Mouse (Mus musculus) layer of hippocampus, postnatal 36 days (tissue): ENCODE data around the gene U90926. TPM values are rescaled to one million over a fixed set of nuclear protein-coding genes. Genes with fewer than 3 reads are reported as not detected.

Experiments
- DNase-seq, 2 experiments: peaks; one replicate each; pipeline ENCODE4 v3.0.0; 2022
- total RNA-seq, 2 experiments: library from RNA; stranded (reverse); gene quantifications; 2 replicates each; pipeline ENCODE4 v1.2.3; 2021

U90926 gene
- not detected for total RNA-seq

- DNase-seq: no peak
Measured at GRCm38 (mm10) chr5:92215308-92215707, at the start of gene U90926. U90926 (minus strand) TSS chr5:92215408.

GRCm38 (mm10) chr5:92263761-92264359, 48.7 kb upstream of the U90926 start:
- DNase-seq: peak; percentile 71

DNA sequence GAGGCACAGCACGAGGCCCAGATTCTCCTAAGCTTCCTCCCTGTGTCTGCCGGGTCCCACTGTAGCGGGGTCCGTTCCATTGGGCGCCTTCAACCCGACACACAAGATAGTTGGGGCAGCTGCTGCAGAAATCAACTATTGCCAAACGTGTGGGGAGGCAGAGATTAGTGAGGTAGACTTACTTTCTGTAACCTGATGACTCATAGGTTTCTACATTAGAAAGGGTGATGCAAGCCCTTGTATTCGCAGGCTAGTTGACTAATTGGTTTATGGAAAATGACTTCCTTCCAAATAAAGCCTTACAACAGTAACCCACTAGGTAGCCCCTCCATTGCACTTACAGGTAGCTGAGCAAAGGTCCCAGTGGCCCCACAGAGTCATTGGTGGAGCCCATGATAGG, 47.4 kb upstream of the U90926 start:
- DNase-seq: no peak

GRCm38 (mm10) chr5:92256218-92256617, 41.0 kb upstream of the U90926 start, which contains the start of gene Ppef2:
Ppef2 (minus strand) TSS chr5:92256278.
- DNase-seq: no peak

DNA sequence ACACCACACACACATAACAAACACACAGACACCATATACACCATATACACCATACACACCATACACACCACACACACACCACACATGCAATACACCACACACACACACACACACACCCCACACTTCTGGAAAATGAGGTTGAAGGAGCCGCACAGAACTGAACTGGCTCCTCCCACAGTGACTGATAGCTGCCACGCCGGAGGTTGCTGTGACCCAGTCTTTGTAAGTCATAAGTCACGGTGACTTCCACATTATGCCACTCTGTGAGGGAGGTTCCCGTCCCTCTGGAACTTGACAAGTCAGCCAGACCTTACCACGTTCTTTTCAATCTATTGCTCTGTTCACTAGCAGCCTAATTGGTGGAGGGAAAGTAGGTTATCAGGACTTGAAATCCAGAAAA, 39.3 kb upstream of the U90926 start:
- DNase-seq: no peak

- no peak for DNase-seq
Measured at GRCm38 (mm10) chr5:92252797-92253343, 37.7 kb upstream of the U90926 start.

- no peak for DNase-seq
Measured at GRCm38 (mm10) chr5:92252031-92252430, 36.8 kb upstream of the U90926 start.

GRCm38 (mm10) chr5:92248614-92249013, 33.4 kb upstream of the U90926 start:
- DNase-seq: no peak

DNA sequence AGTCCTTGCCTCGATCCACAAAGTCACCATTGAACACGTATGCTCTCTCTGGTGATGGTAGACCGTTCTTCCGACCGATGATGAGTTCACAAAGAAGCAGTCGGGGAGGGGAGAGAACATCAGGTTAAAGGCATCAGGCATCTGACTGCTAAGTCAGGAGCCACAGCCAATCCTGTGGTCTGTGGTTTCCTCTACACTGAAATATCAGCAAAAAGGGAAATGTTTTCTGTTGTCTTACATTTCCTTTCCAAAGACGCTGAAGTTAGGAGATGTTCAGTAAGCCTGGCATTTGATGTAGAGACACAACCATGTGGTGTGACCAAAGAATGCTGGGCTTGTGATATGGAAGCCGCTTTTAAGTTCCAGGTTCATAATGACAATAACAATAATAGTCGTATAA, 30.3 kb upstream of the U90926 start:
- DNase-seq: no peak

DNA sequence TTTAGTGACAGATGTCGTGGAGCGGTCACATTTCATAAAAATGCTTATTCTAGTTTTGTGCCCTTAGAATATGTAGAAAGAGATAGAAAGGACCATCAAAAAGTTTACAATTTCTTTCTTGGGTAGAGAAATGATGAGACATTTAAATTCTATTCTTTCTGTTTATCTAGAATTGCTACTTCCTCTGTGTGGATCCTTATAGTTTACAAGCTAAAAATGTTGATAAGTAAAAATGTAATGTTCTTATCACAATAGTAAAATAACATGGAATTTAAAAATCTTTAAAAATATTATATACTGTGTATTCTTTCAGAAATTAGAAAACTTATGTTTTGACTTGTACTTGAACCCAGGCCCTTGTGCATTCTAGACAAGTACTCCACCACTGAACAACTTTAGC, 29.7 kb upstream of the U90926 start:
- DNase-seq: no peak

- peak; percentile 12 to 37 for DNase-seq
Measured at GRCm38 (mm10) chr5:92240769-92241168, 25.6 kb upstream of the U90926 start.

DNA sequence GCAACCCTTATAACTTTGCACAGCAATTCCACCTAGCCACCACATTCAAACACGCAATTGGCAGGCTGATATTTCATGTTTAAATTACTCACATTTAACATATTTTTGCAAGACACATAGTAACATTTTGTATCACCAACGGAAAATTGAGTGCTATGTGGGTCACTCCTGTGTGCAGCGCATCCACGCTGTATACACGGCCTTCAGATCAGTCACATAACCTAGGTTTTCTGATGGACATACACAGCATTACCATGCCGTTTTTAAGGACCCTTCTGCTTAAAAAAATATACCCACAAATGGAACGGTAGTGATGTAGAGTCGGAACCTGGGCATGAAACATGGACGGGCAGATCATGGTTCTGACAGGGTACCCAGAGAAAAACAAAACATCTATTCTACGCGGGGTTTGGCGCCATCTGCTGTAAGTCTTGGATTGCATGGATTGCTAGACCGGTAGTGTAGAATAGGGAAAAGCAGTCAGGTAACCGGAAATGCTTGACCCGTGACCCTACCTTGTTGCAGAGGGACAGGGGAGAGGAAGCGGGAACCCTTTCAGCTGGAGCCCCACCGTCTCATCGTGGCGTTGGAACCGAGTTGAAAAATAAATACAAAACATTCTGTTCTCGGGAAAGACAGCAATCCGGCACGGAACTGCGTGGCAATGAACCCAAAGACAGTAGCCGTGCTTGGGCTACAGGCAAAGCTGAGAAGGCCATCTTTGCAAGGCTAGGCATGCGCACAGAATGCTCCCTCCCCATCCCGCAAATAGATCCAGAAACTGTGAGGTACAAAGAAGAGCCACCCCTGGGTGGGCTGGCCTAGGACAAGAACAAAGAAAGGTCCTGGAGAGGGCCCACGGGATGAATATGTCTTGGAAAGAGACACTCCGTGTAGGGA, 24.4 kb upstream of the U90926 start:
- peak; percentile 64 to 78 for DNase-seq

- DNase-seq: no peak
Measured at GRCm38 (mm10) chr5:92234939-92235557, 19.8 kb upstream of the U90926 start.

- no peak for DNase-seq
Measured at GRCm38 (mm10) chr5:92233366-92233765, 18.2 kb upstream of the U90926 start.

GRCm38 (mm10) chr5:92231836-92232235, 16.6 kb upstream of the U90926 start:
- no peak for DNase-seq

GRCm38 (mm10) chr5:92230306-92230705, 15.1 kb upstream of the U90926 start:
- DNase-seq: no peak

GRCm38 (mm10) chr5:92229514-92229913, 14.3 kb upstream of the U90926 start:
- no peak for DNase-seq

DNA sequence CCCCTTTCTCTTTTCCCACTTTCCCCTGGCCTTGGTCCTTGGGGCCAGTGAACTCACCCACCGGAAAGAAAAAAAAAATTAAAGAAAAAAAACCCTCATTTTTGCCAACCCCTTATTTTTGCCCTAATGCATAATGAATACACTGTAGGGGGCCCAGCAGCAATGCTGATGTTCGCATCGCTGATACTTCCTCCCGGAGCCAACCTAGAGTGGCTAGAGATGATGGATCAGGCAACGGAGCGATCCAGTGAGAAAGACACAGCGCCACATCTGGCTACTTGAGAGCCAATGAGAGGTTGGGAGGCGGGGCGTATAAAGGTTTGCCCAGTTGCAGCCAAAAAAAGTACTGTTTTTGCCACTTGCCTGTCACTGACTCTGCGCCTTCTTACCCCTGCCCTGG, 13.6 kb upstream of the U90926 start:
- no peak for DNase-seq

DNA sequence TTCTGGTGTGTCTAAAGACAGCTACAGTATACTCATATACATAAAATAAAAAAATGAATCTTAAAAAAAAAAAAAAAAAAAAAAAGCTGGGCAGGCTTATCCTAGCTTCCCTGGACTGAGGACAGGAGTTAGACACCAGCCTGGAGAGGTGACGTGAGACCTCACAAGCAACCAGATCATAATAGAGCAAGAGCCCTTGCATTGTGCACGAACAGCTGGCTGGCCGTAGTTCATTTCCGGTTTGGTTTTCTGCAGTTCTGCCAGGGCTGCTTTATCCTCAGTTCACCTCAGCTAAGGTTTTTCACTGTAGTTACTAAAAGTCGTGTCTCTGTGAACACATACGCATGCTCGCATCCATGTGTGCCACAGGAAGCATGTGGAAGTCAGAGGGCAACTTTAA, 12.6 kb upstream of the U90926 start:
- DNase-seq: no peak

GRCm38 (mm10) chr5:92220287-92220902, 5.2 kb upstream of the U90926 start:
- DNase-seq: no peak

DNA sequence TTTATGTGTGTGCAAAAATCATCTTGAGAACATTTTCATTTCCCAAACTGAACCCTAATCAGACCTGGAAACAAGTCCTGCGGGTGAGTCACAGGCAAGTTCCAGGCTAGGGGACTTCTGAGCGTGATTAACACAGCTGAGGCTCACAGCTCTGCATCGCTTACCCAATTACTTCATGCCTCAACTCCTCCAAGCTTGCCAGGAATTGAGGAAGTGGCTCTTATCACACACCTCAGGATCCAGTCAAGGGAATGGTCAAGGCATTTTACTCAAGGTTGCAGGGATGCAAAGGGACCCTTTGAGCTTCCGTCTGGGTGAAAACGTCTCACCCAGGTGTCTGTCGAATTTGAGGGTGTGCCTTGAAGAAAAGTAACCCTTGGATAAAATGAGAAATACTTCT, 4.6 kb upstream of the U90926 start:
- no peak for DNase-seq

GRCm38 (mm10) chr5:92218915-92219793, 3.9 kb upstream of the U90926 start:
- no peak for DNase-seq
